Mouse (Mus musculus) small intestine, adult 2 months (tissue): ENCODE data around the gene Atp13a5.

Experiments
- CTCF ChIP-seq: fragments of 200-500 bp; IDR thresholded peaks from 2 replicates; pipeline ENCODE4 v1.5.1; 2012; ENCODE audit warnings: low read depth, mild to moderate bottlenecking, control low read depth, inconsistent platforms, low read length, moderate library complexity, mixed read lengths; ENCODE audit not compliant: insufficient replicate concordance, insufficient read length; ENCODE audit errors: extremely low read depth
- POLR2A ChIP-seq: fragments of 200-500 bp; IDR thresholded peaks from 2 replicates; pipeline ENCODE4 v1.6.1; 2012; ENCODE audit warnings: low read depth, mild to moderate bottlenecking, control low read depth, inconsistent platforms, low read length, moderate library complexity

DNA sequence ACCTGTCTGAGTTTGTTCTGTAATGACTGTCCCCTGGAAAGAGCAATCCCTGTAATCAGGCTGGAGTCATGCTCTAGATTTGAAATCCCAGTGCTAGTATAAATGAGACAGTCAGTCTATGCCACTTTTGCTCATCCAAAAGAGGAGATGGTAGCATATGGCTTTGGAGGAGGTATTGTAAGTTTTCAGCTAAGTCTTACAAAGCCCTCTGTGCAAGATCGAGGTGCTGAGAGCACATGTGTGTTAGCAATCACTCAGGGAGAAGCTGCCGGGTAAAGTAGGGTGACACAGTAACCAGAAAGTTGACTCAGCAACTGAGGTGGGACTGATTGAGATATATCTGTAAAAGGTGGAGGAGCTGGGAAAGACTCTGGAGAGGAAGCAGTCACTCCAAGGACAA is 49.3 kb downstream of the Atp13a5 start:
- no peak for TF ChIP-seq CTCF
- TF ChIP-seq POLR2A: no peak
